8 mouse cellular contexts compared by ENCODE assay signal in genomic region chr17:35710705-35711347, GRCm38 (mm10). TPM values are rescaled to one million over a fixed set of nuclear protein-coding genes. Genes with fewer than 3 reads are reported as not detected.
DNase-seq lines count a peak whose midpoint lies in the region; ATAC-seq lines count a peak whose summit lies in the region.

No protein-coding gene starts in this region.

- 43% methylated on average over 8 of the region's 8 CpGs for WGBS in limb, embryonic 12.5 days

- no peak overlapping the region for H3K9ac ChIP-seq in limb, embryonic 12.5 days (replicated peaks)

- H3K4me1 ChIP-seq in limb, embryonic 12.5 days (replicated peaks) = peaks cover 11% of the 10 kb centered on the region

- H3K27me3 ChIP-seq in limb, embryonic 12.5 days = no peaks in the 10 kb centered on the region

- H3K27ac ChIP-seq in limb, embryonic 12.5 days = no peak overlapping the region

- H3K4me3 ChIP-seq in limb, embryonic 12.5 days (replicated peaks) = no peak overlapping the region

- H3K9me3 ChIP-seq in limb, embryonic 12.5 days = no peaks in the 10 kb centered on the region

- peak; percentile 68 for DNase-seq in embryo, embryonic 10 days (ENCODE audit: low spot score)
- no peak for DNase-seq in embryo, embryonic 9.5 days (ENCODE audit: extremely low spot score)
- DNase-seq in adrenal gland, postnatal 14 days = peak; percentile 75
- DNase-seq in heart, postnatal 4 days = peak; percentile 76
- DNase-seq in layer of hippocampus, adult 8-10 months (ENCODE audit: low spot score in 2 of 2) = no peak
- no peak for DNase-seq in urinary bladder, adult 18-20 months (ENCODE audit: low spot score in 2 of 2)
- no peak for DNase-seq in left cerebral cortex, postnatal 10 days (ENCODE audit: extremely low spot score in 1 of 2, low spot score in 2 of 2)

- intact Hi-C loops in left cerebral cortex, postnatal 10 days (cut with DNase I) = no loop called here

- no peaks in the 10 kb centered on the region for H3K36me3 ChIP-seq in limb, embryonic 12.5 days

- H3K4me2 ChIP-seq in limb, embryonic 12.5 days = no peak overlapping the region

- peak; percentile 26; the same call in 1 of the 2 replicates for ATAC-seq in limb, embryonic 12.5 days (ENCODE audit: insufficient number of reproducible peaks, insufficient read depth, low FRiP score, low TSS enrichment, low read depth)

RNA-seq across cellular contexts. Expression of gene Ddr1, which starts 6.4 kb away (rescaled TPM):
- 36.3 and 36.4 TPM in 2 replicates for total RNA-seq in adrenal gland, postnatal 14 days (2021)
- 100 to 1,000 TPM; 107 to 113 TPM for total RNA-seq in heart, postnatal 4 days (2021)
- polyA plus RNA-seq in limb, embryonic 12.5 days (2016; fragmentation: Nextera tagmentation; extraction: Ambion mirVana) = 38.4 and 40.6 TPM in 2 replicates
- total RNA-seq in layer of hippocampus, adult 8-10 months (2022) = 10 to 100 TPM; 58.3 to 84.6 (median 74.1) TPM
- total RNA-seq in left cerebral cortex, postnatal 10 days (2021) = 10 to 100 TPM; 39.6 to 40.1 TPM

RNA-seq across cellular contexts. Expression of gene Gtf2h4, which starts 37.3 kb away (rescaled TPM):
- 24.3 and 24.7 TPM in 2 replicates for total RNA-seq in adrenal gland, postnatal 14 days (2021)
- total RNA-seq in heart, postnatal 4 days (2021) = 10 to 100 TPM; 19.4 to 20.9 TPM
- 53.6 and 58.2 TPM in 2 replicates for polyA plus RNA-seq in limb, embryonic 12.5 days (2016; fragmentation: Nextera tagmentation; extraction: Ambion mirVana)
- 10 to 100 TPM; 28.3 to 35.3 (median 33.2) TPM for total RNA-seq in layer of hippocampus, adult 8-10 months (2022)
- 10 to 100 TPM; 23.5 to 24.1 TPM for total RNA-seq in left cerebral cortex, postnatal 10 days (2021)

RNA-seq across cellular contexts. Expression of gene Vars2, which starts 43.4 kb away (rescaled TPM):
- total RNA-seq in adrenal gland, postnatal 14 days (2021) = 49.6 and 52.0 TPM in 2 replicates
- 10 to 100 TPM; 29.0 to 29.2 TPM for total RNA-seq in heart, postnatal 4 days (2021)
- 20.0 and 23.4 TPM in 2 replicates for polyA plus RNA-seq in limb, embryonic 12.5 days (2016; fragmentation: Nextera tagmentation; extraction: Ambion mirVana)
- total RNA-seq in layer of hippocampus, adult 8-10 months (2022) = 10 to 100 TPM; 28.0 to 44.7 (median 35.4) TPM
- total RNA-seq in left cerebral cortex, postnatal 10 days (2021) = 10 to 100 TPM; 31.2 to 42.6 TPM

Comparison
In these comparisons a context has a peak if more than half of its experiments do, and no peak if none do; other contexts are left out.
1. DNase-seq: peak in embryo, embryonic 10 days (single experiment), adrenal gland, postnatal 14 days (single experiment) and heart, postnatal 4 days (single experiment); none in embryo, embryonic 9.5 days (single experiment), layer of hippocampus, adult 8-10 months (0 of 2), urinary bladder, adult 18-20 months (0 of 2) and left cerebral cortex, postnatal 10 days (0 of 2).